8 mouse cellular contexts compared by ENCODE assay signal in the genomic region with DNA sequence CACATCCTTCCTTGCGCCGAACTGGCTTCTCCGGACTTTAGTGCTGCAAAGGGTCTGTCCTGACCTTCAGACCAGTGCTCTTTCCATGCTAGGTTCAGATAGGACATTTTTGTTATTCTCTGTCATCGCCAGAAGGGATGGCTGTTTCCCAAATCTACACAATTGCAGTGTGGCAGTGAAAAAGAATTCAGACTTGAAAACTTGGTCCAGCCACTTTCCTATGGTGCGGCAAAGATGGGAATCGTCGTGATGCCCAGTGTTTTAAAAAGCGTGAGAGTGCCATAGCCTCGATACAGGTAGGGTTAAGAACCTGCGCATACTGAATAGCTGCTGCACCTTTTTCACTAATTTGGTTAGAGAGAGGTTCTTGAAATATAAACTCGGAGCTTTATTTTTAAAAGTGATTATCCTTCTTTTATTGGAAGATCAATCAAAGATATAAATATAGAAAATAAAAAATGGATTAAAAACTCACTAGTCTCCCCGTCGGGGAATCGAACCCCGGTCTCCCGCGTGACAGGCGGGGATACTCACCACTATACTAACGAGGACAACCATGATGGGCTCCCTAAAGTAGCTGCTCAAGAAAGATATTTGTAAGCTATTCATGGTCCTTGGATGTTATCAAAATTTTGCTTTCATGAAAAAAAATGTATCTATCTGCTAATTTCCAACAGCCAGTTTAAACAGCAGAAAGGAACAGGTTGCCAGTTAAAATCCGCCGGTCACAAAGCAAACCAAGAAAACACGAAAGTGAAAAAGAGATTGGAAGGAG. TPM values are rescaled to one million over a fixed set of nuclear protein-coding genes. Genes with fewer than 3 reads are reported as not detected.
DNase-seq lines count a peak whose midpoint lies in the region; ATAC-seq lines count a peak whose summit lies in the region.

No protein-coding gene starts in this region.

- ATAC-seq in hindbrain, embryonic 12.5 days (ENCODE audit: low FRiP score), result no peak
- ATAC-seq in lung, embryonic 16.5 days (ENCODE audit: low read depth), result peak; percentile 51; the same call in 1 of the 2 replicates

- H3K36me3 ChIP-seq in hindbrain, embryonic 12.5 days, result no peaks in the 10 kb centered on the region
- no peaks in the 10 kb centered on the region for H3K36me3 ChIP-seq in lung, embryonic 16.5 days (ENCODE audit: control insufficient read depth, insufficient read depth, low read length)

- peaks cover 32% of the 10 kb centered on the region for H3K27me3 ChIP-seq in hindbrain, embryonic 12.5 days
- H3K27me3 ChIP-seq in lung, embryonic 16.5 days (ENCODE audit: control insufficient read depth, insufficient read depth, low read depth, low read length), result no peaks in the 10 kb centered on the region; the same call in 1 of the 2 replicates

- H3K9ac ChIP-seq in hindbrain, embryonic 12.5 days, result no peak overlapping the region; the same call in 1 of the 2 replicates
- H3K9ac ChIP-seq in lung, embryonic 16.5 days (ENCODE audit: low read length), result no peak overlapping the region; the same call in 1 of the 2 replicates

- peak; percentile 85 for DNase-seq in Muller cell, postnatal 12 days (ENCODE audit: inconsistent ontology term)
- peak; percentile 91 for DNase-seq in cerebellum, adult 9-10 months
- peak; percentile 35 to 70 for DNase-seq in frontal cortex, postnatal 10 days (ENCODE audit: low spot score in 2 of 2)
- DNase-seq in layer of hippocampus, adult 9-11 months, result peak; percentile 59
- peak; percentile 90 for DNase-seq in retina, embryonic 14.5 days (ENCODE audit: low spot score)
- peak; percentile 79 for DNase-seq in thymus, postnatal 4 days

- H3K4me3 ChIP-seq in hindbrain, embryonic 12.5 days, result peak overlapping the region; percentile 34
- peak overlapping the region; percentile 44 for H3K4me3 ChIP-seq in lung, embryonic 16.5 days (ENCODE audit: low read length)

- peak overlapping the region; percentile 56 for H3K4me2 ChIP-seq in hindbrain, embryonic 12.5 days (replicated peaks)
- peak overlapping the region; percentile 66 for H3K4me2 ChIP-seq in lung, embryonic 16.5 days (ENCODE audit: low read depth, low read length)

- no peaks in the 10 kb centered on the region for H3K9me3 ChIP-seq in hindbrain, embryonic 12.5 days (replicated peaks)
- no peaks in the 10 kb centered on the region for H3K9me3 ChIP-seq in lung, embryonic 16.5 days (ENCODE audit: control insufficient read depth, low read length)

- WGBS in hindbrain, embryonic 12.5 days, result 5% methylated on average over 22 of the region's 22 CpGs
- WGBS in lung, embryonic 16.5 days, result 4% methylated on average over 22 of the region's 22 CpGs

- H3K4me1 ChIP-seq in hindbrain, embryonic 12.5 days, result peaks cover 21% of the 10 kb centered on the region; the same call in 1 of the 2 replicates
- H3K4me1 ChIP-seq in lung, embryonic 16.5 days (replicated peaks; ENCODE audit: control insufficient read depth, insufficient read depth, low read length), result peaks cover 9% of the 10 kb centered on the region; the same call in 1 of the 2 replicates

- no peak overlapping the region for H3K27ac ChIP-seq in hindbrain, embryonic 12.5 days
- H3K27ac ChIP-seq in lung, embryonic 16.5 days (ENCODE audit: low read length), result no peak overlapping the region

RNA-seq across cellular contexts. Expression of a gene that starts 18.0 kb away (rescaled TPM):
- polyA plus RNA-seq in hindbrain, embryonic 12.5 days (2016; fragmentation: Nextera tagmentation; extraction: Ambion mirVana), result 0.25 and 0.45 TPM in 2 replicates
- polyA plus RNA-seq in lung, embryonic 16.5 days (2015; fragmentation: Nextera tagmentation; extraction: Ambion mirVana), result 0.39 and 0.84 TPM in 2 replicates

RNA-seq across cellular contexts. Expression of a gene that starts 28.0 kb away (rescaled TPM):
- polyA plus RNA-seq in hindbrain, embryonic 12.5 days (2016; fragmentation: Nextera tagmentation; extraction: Ambion mirVana), result 7.2 and 9.1 TPM in 2 replicates
- polyA plus RNA-seq in lung, embryonic 16.5 days (2015; fragmentation: Nextera tagmentation; extraction: Ambion mirVana), result 12.7 and 19.3 TPM in 2 replicates
